Mouse (Mus musculus) effector memory CD4-positive, alpha-beta T cell, adult 7 months (primary cell): ENCODE data around the gene Vmn1r166. TPM values are rescaled to one million over a fixed set of nuclear protein-coding genes. Genes with fewer than 3 reads are reported as not detected.

Experiments used
- polyA plus RNA-seq: library from polyadenylated mRNA; unstranded; fragments of 100-300 nt; shearing (Covaris generic); gene quantifications from one replicate; pipeline ENCODE4 v1.2.1, GENCODE M21; 2017

The Vmn1r166 gene
- polyA plus RNA-seq, result not detected

GRCm38 (mm10) chr7:23251582-23251981 is at the start of gene Vmn1r166:
TSS of gene Vmn1r166 (minus strand) at chr7:23251682.

GRCm38 (mm10) chr7:23300892-23301291 is 49.4 kb upstream of the Vmn1r166 start, which contains the start of gene Nlrp4e:
TSS of gene Nlrp4e (plus strand) at chr7:23301192.

GRCm38 (mm10) chr7:23278800-23279199 is 27.3 kb upstream of the Vmn1r166 start, which contains the start of gene Gm6902:
TSS of gene Gm6902 (minus strand) at chr7:23278900.

GRCm38 (mm10) chr7:23217032-23217431 is 34.5 kb downstream of the Vmn1r166 start, which contains the start of gene Vmn1r165:
TSS of gene Vmn1r165 (plus strand) at chr7:23217332.

Other genes starting within 250 kb of the Vmn1r166 start
- not detected for gene Gm4216, start 231.8 kb downstream of the Vmn1r166 start, polyA plus RNA-seq
- gene Vmn1r163, start 196.1 kb downstream of the Vmn1r166 start, polyA plus RNA-seq, result not detected
- not detected for gene Gm8720, start 184.2 kb downstream of the Vmn1r166 start, polyA plus RNA-seq
- 0.69 TPM for gene Gm10662, start 107.2 kb downstream of the Vmn1r166 start, polyA plus RNA-seq
- gene Vmn1r165, start 34.4 kb downstream of the Vmn1r166 start, polyA plus RNA-seq, result not detected
- gene Gm6902, start 27.2 kb upstream of the Vmn1r166 start, polyA plus RNA-seq, result 0.85 TPM
- gene Nlrp4e, start 49.5 kb upstream of the Vmn1r166 start, polyA plus RNA-seq, result 0.35 TPM
- gene Nlrp5, start 134.2 kb upstream of the Vmn1r166 start, polyA plus RNA-seq, result not detected